ENCODE assay signal across 20 mouse cellular contexts in the genomic region with DNA sequence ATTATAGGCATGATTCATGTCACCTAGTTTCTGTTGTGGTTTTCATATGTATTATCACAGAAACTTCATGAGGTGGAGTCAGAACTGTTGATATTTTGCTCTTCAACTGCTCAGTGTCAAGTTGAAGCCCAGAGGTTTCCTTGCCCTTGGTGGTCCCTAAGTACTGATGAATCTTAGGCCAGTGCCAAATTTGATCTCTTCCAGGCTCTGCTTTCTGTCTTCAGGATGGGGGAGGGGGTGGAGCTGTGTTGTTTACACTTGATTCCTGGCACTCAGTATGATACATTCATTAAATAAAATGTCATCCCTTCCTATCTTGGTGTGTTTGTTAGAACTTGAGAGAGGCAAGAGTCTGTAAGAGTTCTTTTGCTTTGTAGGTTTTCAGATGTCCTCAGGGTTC. TPM values are rescaled to one million over a fixed set of nuclear protein-coding genes. Genes with fewer than 3 reads are reported as not detected.
DNase-seq lines count a peak whose midpoint lies in the region; ATAC-seq and TF ChIP-seq lines count a peak whose summit lies in the region.
"Had no signal": no experiment of that assay in that cellular context is flagged by ENCODE, and none has a peak within 500 bp of the region (broad histone marks: within the 10 kb centered on the region; RNA-seq: fewer than 3 reads in every experiment).

No protein-coding gene starts in this region.

- H3K27me3 ChIP-seq in liver, adult 2 months (ENCODE audit: control insufficient read depth, insufficient read depth, low read length) = no peaks in the 10 kb centered on the region
- no peaks in the 10 kb centered on the region for H3K27me3 ChIP-seq in liver, embryonic 11.5 days (replicated peaks; ENCODE audit: control insufficient read depth, insufficient read depth, low read length)
- no peaks in the 10 kb centered on the region for H3K27me3 ChIP-seq in lung, postnatal 0 days (replicated peaks; ENCODE audit: insufficient read depth, low read length)
- H3K27me3 ChIP-seq: embryonic facial prominence, embryonic 12.5 days; forebrain, embryonic 12.5 days; heart, embryonic 12.5 days had no signal

- no peaks in the 10 kb centered on the region for H3K9me3 ChIP-seq in liver, embryonic 11.5 days (ENCODE audit: control insufficient read depth, low read length)
- H3K9me3 ChIP-seq in lung, postnatal 0 days (ENCODE audit: low read length) = no peaks in the 10 kb centered on the region
- H3K9me3 ChIP-seq: embryonic facial prominence, embryonic 12.5 days; forebrain, embryonic 12.5 days; G1E; heart, embryonic 12.5 days; hindbrain, embryonic 10.5 days had no signal

- H3K79me2 ChIP-seq in liver, adult 2 months (ENCODE audit: control insufficient read depth, insufficient read depth, low read length) = peaks cover 12% of the 10 kb centered on the region; the same call in 1 of the 2 replicates

- DNase-seq in gastrocnemius, adult 2 months = no peak
- no peak for DNase-seq in gastrocnemius, postnatal 36 days
- DNase-seq in liver, adult 2 months (ENCODE audit: extremely low read depth, low read depth, low spot score) = peak; percentile 16
- DNase-seq in liver, embryonic 11.5 days (ENCODE audit: low spot score) = no peak
- DNase-seq in lung, postnatal 0 days (ENCODE audit: low spot score) = peak; percentile 34
- no peak for DNase-seq in lung, postnatal 14 days
- no peak for DNase-seq in thymus, adult 18-20 months
- DNase-seq: adrenal gland, postnatal 14 days; B cell, adult 2 months; cerebellum, adult 11-12 months; cerebellum, adult 9-10 months; gastrocnemius, postnatal 14 days had no signal

- peak overlapping the region; percentile 44; the same call in 1 of the 2 replicates for H3K27ac ChIP-seq in gastrocnemius, adult 2 months
- H3K27ac ChIP-seq in liver, adult 2 months (replicated peaks; ENCODE audit: insufficient read depth, low read depth, low read length) = no peak overlapping the region
- no peak overlapping the region for H3K27ac ChIP-seq in liver, embryonic 11.5 days (ENCODE audit: low read depth, low read length)
- H3K27ac ChIP-seq in lung, postnatal 0 days (ENCODE audit: low read length) = no peak overlapping the region
- H3K27ac ChIP-seq: embryonic facial prominence, embryonic 12.5 days; forebrain, embryonic 12.5 days; hindbrain, embryonic 10.5 days; hindbrain, embryonic 14.5 days had no signal

- peaks cover 14% of the 10 kb centered on the region for H3K36me3 ChIP-seq in liver, adult 2 months (ENCODE audit: control insufficient read depth, insufficient read depth, low read length)
- H3K36me3 ChIP-seq in liver, embryonic 11.5 days (ENCODE audit: control insufficient read depth, insufficient read depth, low read length) = peaks cover 7% of the 10 kb centered on the region; the same call in 1 of the 2 replicates
- H3K36me3 ChIP-seq in lung, postnatal 0 days (ENCODE audit: insufficient read depth, low read length) = peaks cover 14% of the 10 kb centered on the region; the same call in 1 of the 2 replicates

- no peak for ATAC-seq in liver, embryonic 11.5 days (replicated peaks; ENCODE audit: low FRiP score)
- ATAC-seq in lung, postnatal 0 days = no peak
- ATAC-seq: CD4-positive, CD25-positive, alpha-beta regulatory T cell, adult 4 months; forebrain, embryonic 16.5 days had no signal

- H3K4me1 ChIP-seq in liver, adult 2 months (ENCODE audit: control insufficient read depth, insufficient read depth, low read length) = peaks cover 14% of the 10 kb centered on the region
- no peaks in the 10 kb centered on the region for H3K4me1 ChIP-seq in liver, embryonic 11.5 days (replicated peaks; ENCODE audit: control insufficient read depth, insufficient read depth, low read length)
- H3K4me1 ChIP-seq in lung, postnatal 0 days (ENCODE audit: insufficient read depth, low read depth, low read length) = peaks cover 23% of the 10 kb centered on the region; the same call in 1 of the 2 replicates
- H3K4me1 ChIP-seq: hindbrain, embryonic 10.5 days had no signal

- TF ChIP-seq POLR2A in liver, adult 2 months (IDR thresholded peaks at IDR 0.05; ENCODE audit: extremely low read depth, insufficient read depth, low read length) = no peak

- H3K4me2 ChIP-seq in liver, embryonic 11.5 days = no peak overlapping the region
- H3K4me2 ChIP-seq in lung, postnatal 0 days (replicated peaks; ENCODE audit: low read depth, low read length) = no peak overlapping the region
- H3K4me2 ChIP-seq: embryonic facial prominence, embryonic 12.5 days; forebrain, embryonic 12.5 days; heart, embryonic 12.5 days; hindbrain, embryonic 14.5 days had no signal

- no peak overlapping the region for H3K9ac ChIP-seq in liver, adult 2 months (ENCODE audit: low read depth, low read length)
- H3K9ac ChIP-seq in liver, embryonic 11.5 days (ENCODE audit: low read depth, low read length) = no peak overlapping the region
- H3K9ac ChIP-seq in lung, postnatal 0 days (replicated peaks; ENCODE audit: low read depth) = no peak overlapping the region
- H3K9ac ChIP-seq: embryonic facial prominence, embryonic 12.5 days; forebrain, embryonic 12.5 days; heart, embryonic 12.5 days; hindbrain, embryonic 14.5 days had no signal

- no peak for TF ChIP-seq CTCF in gastrocnemius, adult 2 months (IDR thresholded peaks at IDR 0.05)
- TF ChIP-seq CTCF in liver, adult 2 months (IDR thresholded peaks at IDR 0.05; ENCODE audit: low read depth, low read length) = no peak
- TF ChIP-seq CTCF in lung, postnatal 0 days (IDR thresholded peaks at IDR 0.05) = no peak

- intact Hi-C loops in gastrocnemius, adult 2 months (cut with DNase I) = no loop called here
- intact Hi-C loops in gastrocnemius, postnatal 36 days (cut with DNase I) = no loop called here

- H3K4me3 ChIP-seq in gastrocnemius, adult 2 months = no peak overlapping the region
- H3K4me3 ChIP-seq in liver, adult 2 months (ENCODE audit: insufficient read depth, low read depth, low read length) = no peak overlapping the region
- no peak overlapping the region for H3K4me3 ChIP-seq in liver, embryonic 11.5 days (ENCODE audit: low read depth, low read length)
- H3K4me3 ChIP-seq in lung, postnatal 0 days (ENCODE audit: low read depth, low read length) = no peak overlapping the region
- H3K4me3 ChIP-seq: embryonic facial prominence, embryonic 12.5 days; forebrain, embryonic 12.5 days; heart, embryonic 12.5 days; hindbrain, embryonic 10.5 days had no signal

- no peak for TF ChIP-seq EP300 in lung, postnatal 0 days (IDR thresholded peaks at IDR 0.05)

RNA-seq across cellular contexts. Expression of gene Mprip, which starts 34.4 kb away (rescaled TPM):
- 10 to 100 TPM; 75.6 to 87.2 TPM for total RNA-seq in gastrocnemius, adult 2 months (2021)
- 10 to 100 TPM; 65.7 to 76.2 TPM for total RNA-seq in gastrocnemius, postnatal 36 days (2021)
- total RNA-seq in liver, adult 2 months (2014; rRNA removed) = 29.0 and 32.6 TPM in 2 replicates
- polyA plus RNA-seq in liver, adult 2 months (2012; rRNA removed) = 36.7 and 58.4 TPM in 2 replicates
- 44.9 and 46.7 TPM in 2 replicates for polyA plus RNA-seq in liver, embryonic 11.5 days (2014; fragmentation: Nextera tagmentation; extraction: Ambion mirVana)
- polyA plus RNA-seq in lung, postnatal 0 days (2015; fragmentation: Nextera tagmentation; extraction: Ambion mirVana) = 88.0 and 114 TPM in 2 replicates

Comparison
In these comparisons a context has a peak if more than half of its experiments do, and no peak if none do; other contexts are left out.
1. DNase-seq: peak in liver, adult 2 months (single experiment) and lung, postnatal 0 days (single experiment); none in gastrocnemius, adult 2 months (single experiment), gastrocnemius, postnatal 36 days (0 of 2), liver, embryonic 11.5 days (single experiment), lung, postnatal 14 days (single experiment) and thymus, adult 18-20 months (0 of 2).